In genomic region chrX:159910600-159910999, GRCm38 (mm10) we compare ENCODE assay signal across 13 mouse cellular contexts.
DNase-seq lines count a peak whose midpoint lies in the region; ATAC-seq and TF ChIP-seq lines count a peak whose summit lies in the region.
"Had no signal": no experiment of that assay in that cellular context is flagged by ENCODE, and none has a peak within 500 bp of the region (broad histone marks: within the 10 kb centered on the region; RNA-seq: fewer than 3 reads in every experiment).

No protein-coding gene starts in this region.

- in situ Hi-C loops in CH12.LX (cut with MboI; ENCODE audit: low pct_ligation_motif_present, low pct_unique_long_range_greater_than_20kb, low sequenced_read_pairs): no loop called here

- no peak overlapping the region for H3K4me3 ChIP-seq in hindbrain, postnatal 0 days (ENCODE audit: low read length)
- H3K4me3 ChIP-seq in hindbrain, embryonic 10.5 days: no peak overlapping the region
- H3K4me3 ChIP-seq in CH12.LX (replicated peaks in 1 of 3; ENCODE audit: low read depth in 2 of 3, low read length in 2 of 3, poor library complexity in 1 of 3): no peak overlapping the region
- no peak overlapping the region for H3K4me3 ChIP-seq in brown adipose tissue, adult 24 weeks (ENCODE audit: insufficient read depth, low read depth, low read length)
- no peak overlapping the region for H3K4me3 ChIP-seq in limb, embryonic 15.5 days
- H3K4me3 ChIP-seq: midbrain, embryonic 12.5 days; neural tube, embryonic 13.5 days had no signal

- TF ChIP-seq RAD21 in CH12.LX (IDR thresholded peaks at IDR 0.05; ENCODE audit: low read depth, low read length): no peak

- no peaks in the 10 kb centered on the region for H3K79me2 ChIP-seq in CH12.LX (replicated peaks; ENCODE audit: control insufficient read depth, extremely low read depth, insufficient read depth, poor library complexity, severe bottlenecking)

- ATAC-seq in hindbrain, postnatal 0 days: 0 out of 2 replicates have a peak, but pooled peaks have one; percentile 35
- ATAC-seq in limb, embryonic 15.5 days (ENCODE audit: insufficient number of reproducible peaks, low FRiP score, low TSS enrichment, low read depth): peak; percentile 58; the same call in 1 of the 2 replicates

- no peak overlapping the region for H3K4me2 ChIP-seq in hindbrain, postnatal 0 days (ENCODE audit: low read depth, low read length)
- peak overlapping the region; percentile 31; the same call in 1 of the 2 replicates for H3K4me2 ChIP-seq in CH12.LX (ENCODE audit: insufficient read depth, low read depth, poor library complexity, severe bottlenecking)
- no peak overlapping the region for H3K4me2 ChIP-seq in limb, embryonic 15.5 days
- H3K4me2 ChIP-seq: midbrain, embryonic 12.5 days; neural tube, embryonic 13.5 days had no signal

- H3K36me3 ChIP-seq in hindbrain, postnatal 0 days (ENCODE audit: insufficient read depth, low read length): no peaks in the 10 kb centered on the region
- H3K36me3 ChIP-seq in hindbrain, embryonic 10.5 days: no peaks in the 10 kb centered on the region
- peaks cover 0 to 9% of the 10 kb centered on the region in 2 experiments for H3K36me3 ChIP-seq in CH12.LX (replicated peaks in 1 of 2; ENCODE audit: control insufficient read depth in 1 of 2, insufficient read depth in 1 of 2, low read length in 1 of 2)
- H3K36me3 ChIP-seq in limb, embryonic 15.5 days: no peaks in the 10 kb centered on the region
- H3K36me3 ChIP-seq: midbrain, embryonic 12.5 days; neural tube, embryonic 13.5 days had no signal

- H3K9ac ChIP-seq in hindbrain, postnatal 0 days (replicated peaks; ENCODE audit: low read length): no peak overlapping the region
- H3K9ac ChIP-seq in CH12.LX (ENCODE audit: insufficient read depth, low read depth): no peak overlapping the region
- no peak overlapping the region for H3K9ac ChIP-seq in limb, embryonic 15.5 days
- H3K9ac ChIP-seq: midbrain, embryonic 12.5 days; neural tube, embryonic 13.5 days had no signal

- H3K9me3 ChIP-seq in hindbrain, postnatal 0 days (ENCODE audit: low read length): no peaks in the 10 kb centered on the region
- no peaks in the 10 kb centered on the region for H3K9me3 ChIP-seq in hindbrain, embryonic 10.5 days
- no peaks in the 10 kb centered on the region for H3K9me3 ChIP-seq in CH12.LX (replicated peaks; ENCODE audit: low read length)
- no peaks in the 10 kb centered on the region for H3K9me3 ChIP-seq in limb, embryonic 15.5 days
- H3K9me3 ChIP-seq: midbrain, embryonic 12.5 days; neural tube, embryonic 13.5 days had no signal

- DNase-seq in hindbrain, postnatal 0 days (ENCODE audit: low spot score): no peak
- DNase-seq in hindbrain, embryonic 10.5 days (ENCODE audit: low spot score): no peak
- peak; percentile 19 for DNase-seq in CH12.LX (ENCODE audit: extremely low read depth)
- no peak for DNase-seq in frontal cortex, postnatal 10 days (ENCODE audit: low spot score in 2 of 2)
- DNase-seq in urinary bladder, postnatal 10 days (ENCODE audit: low spot score): no peak
- DNase-seq in urinary bladder, postnatal 14 days (ENCODE audit: low spot score): no peak
- DNase-seq: adrenal gland, postnatal 25 days; cerebellum, adult 2 months; kidney, postnatal 36 days had no signal

- WGBS in hindbrain, postnatal 0 days: 68% methylated on average over 3 of the region's 3 CpGs
- 61% methylated on average over 3 of the region's 3 CpGs for WGBS in hindbrain, embryonic 10.5 days
- 60% methylated on average over 3 of the region's 3 CpGs for WGBS in limb, embryonic 15.5 days

- TF ChIP-seq CTCF in hindbrain, postnatal 0 days (IDR thresholded peaks at IDR 0.05; ENCODE audit: low read depth): no peak
- TF ChIP-seq CTCF in CH12.LX (conservative IDR thresholded peaks at IDR 0.05 in 1 of 2, IDR thresholded peaks at IDR 0.05 in 1 of 2; ENCODE audit: low read depth in 2 of 2, low read length in 2 of 2): no peak

- no peak overlapping the region for H3K27ac ChIP-seq in hindbrain, postnatal 0 days
- no peak overlapping the region for H3K27ac ChIP-seq in hindbrain, embryonic 10.5 days
- H3K27ac ChIP-seq in CH12.LX (ENCODE audit: insufficient read depth, low read depth): no peak overlapping the region
- peak overlapping the region; percentile 94 for H3K27ac ChIP-seq in brown adipose tissue, adult 24 weeks (replicated peaks; ENCODE audit: low read depth, low read length)
- H3K27ac ChIP-seq in limb, embryonic 15.5 days: 0 out of 2 replicates have a peak overlapping the region, but pooled peaks have one; percentile 54
- H3K27ac ChIP-seq: midbrain, embryonic 12.5 days; neural tube, embryonic 13.5 days had no signal

- no peak for TF ChIP-seq POLR2A in CH12.LX (IDR thresholded peaks at IDR 0.05; ENCODE audit: low read depth, low read length)

- no peaks in the 10 kb centered on the region for H3K4me1 ChIP-seq in hindbrain, postnatal 0 days (ENCODE audit: insufficient read depth, low read length)
- no peaks in the 10 kb centered on the region; the same call in 1 of the 2 replicates for H3K4me1 ChIP-seq in hindbrain, embryonic 10.5 days (replicated peaks)
- peaks cover 0 to 31% of the 10 kb centered on the region in 2 experiments; a peak in 2 of 4 replicates for H3K4me1 ChIP-seq in CH12.LX (ENCODE audit: control insufficient read depth in 1 of 2, insufficient read depth in 2 of 2)
- H3K4me1 ChIP-seq in brown adipose tissue, adult 24 weeks (ENCODE audit: control insufficient read depth, insufficient read depth, insufficient read length, low read length): peaks cover 3% of the 10 kb centered on the region
- no peaks in the 10 kb centered on the region for H3K4me1 ChIP-seq in limb, embryonic 15.5 days
- H3K4me1 ChIP-seq: midbrain, embryonic 12.5 days; neural tube, embryonic 13.5 days had no signal

- no peak for TF ChIP-seq EP300 in CH12.LX (IDR thresholded peaks at IDR 0.05; ENCODE audit: low read length)

- H3K27me3 ChIP-seq in hindbrain, postnatal 0 days (ENCODE audit: insufficient read depth, low read length): no peaks in the 10 kb centered on the region
- H3K27me3 ChIP-seq in hindbrain, embryonic 10.5 days (ENCODE audit: insufficient read depth, poor library complexity, severe bottlenecking): peaks cover 64% of the 10 kb centered on the region
- H3K27me3 ChIP-seq in CH12.LX (replicated peaks): no peaks in the 10 kb centered on the region
- peaks cover 9% of the 10 kb centered on the region for H3K27me3 ChIP-seq in limb, embryonic 15.5 days

- dilution Hi-C loops in CH12.LX (cut with MboI; ENCODE audit: extremely low pct_ligation_motif_present, extremely low pct_unique_long_range_greater_than_20kb, low sequenced_read_pairs): no loop called here

TF ChIP-seq in CH12.LX, 34 proteins besides CTCF, POLR2A, EP300 and RAD21:
- TF ChIP-seq MEF2A (IDR thresholded peaks at IDR 0.05; ENCODE audit: borderline replicate concordance, low read depth, low read length) (no peak), JUND (conservative IDR thresholded peaks at IDR 0.05; ENCODE audit: low read depth, low read length) (no peak), ZKSCAN1 (IDR thresholded peaks at IDR 0.05; ENCODE audit: borderline replicate concordance, low read depth, low read length) (no peak), BHLHE40 (IDR thresholded peaks at IDR 0.05; ENCODE audit: low read depth, low read length) (no peak)

Comparison
In these comparisons a context has a peak if more than half of its experiments do, and no peak if none do; other contexts are left out.
1. H3K27ac ChIP-seq: peak in brown adipose tissue, adult 24 weeks (single experiment) and limb, embryonic 15.5 days (single experiment); none in hindbrain, postnatal 0 days (single experiment), hindbrain, embryonic 10.5 days (single experiment) and CH12.LX (single experiment).